Mouse (Mus musculus) liver, postnatal 0 days (tissue): ENCODE measurements at regions not wholly inside any gene's neighbourhood (a gene's known extent, or its start where the extent isn't known, plus 50 kb on each side); places are given as distances from the start of the nearest gene placed in this dataset.
A peak's percentile ranks its signal among the peaks of the same experiment; 100 is the strongest.
"Not testable (repeated sequence)": the region's sequence is repeated elsewhere in the genome, so short reads cannot be mapped to it uniquely, and the experiment has no call there.

Source experiments
- ATAC-seq: fragments of 200-750 bp; cut with Nextera tagmentation; 2 replicates; pipeline ENCODE4 v1.8.0; 2017; ENCODE audit warnings: mild to moderate bottlenecking, moderate library complexity
- DNase-seq: peaks from one replicate; pipeline ENCODE4 v3.0.0-alpha.2; 2016
- H3K27ac ChIP-seq: fragments of 300-500 bp; sonication (generic); 2 replicates; pipeline ENCODE4 v1.5.1; 2014; ENCODE audit warnings: antibody characterized with exemption, moderate library complexity, mild to moderate bottlenecking, low read depth
- H3K27me3 ChIP-seq: fragments of 300-500 bp; sonication (generic); 2 replicates; pipeline ENCODE4 v1.6.1; 2014; ENCODE audit warnings: low read length, control low read depth, mixed read lengths; ENCODE audit not compliant: insufficient read depth
- H3K36me3 ChIP-seq: fragments of 300-500 bp; sonication (generic); replicated peaks from 2 replicates; pipeline ENCODE4 v1.6.1; 2014; ENCODE audit warnings: mild to moderate bottlenecking, control low read depth, low read length, moderate library complexity, mixed read lengths; ENCODE audit not compliant: insufficient read depth
- H3K4me1 ChIP-seq: fragments of 300-500 bp; sonication (generic); 2 replicates; pipeline ENCODE4 v1.6.1; 2014; ENCODE audit warnings: antibody characterized with exemption, mild to moderate bottlenecking, control low read depth; ENCODE audit not compliant: insufficient read depth
- H3K4me2 ChIP-seq: fragments of 300-500 bp; sonication (generic); 2 replicates; pipeline ENCODE4 v1.6.1; 2014; ENCODE audit warnings: low read depth, mild to moderate bottlenecking, low read length, moderate library complexity, mixed read lengths
- H3K4me3 ChIP-seq: fragments of 300-500 bp; sonication (generic); 2 replicates; pipeline ENCODE4 v1.5.1; 2014; ENCODE audit warnings: low read depth, low read length
- H3K9ac ChIP-seq: fragments of 300-500 bp; sonication (generic); replicated peaks from 2 replicates; pipeline ENCODE4 v1.6.1; 2014; ENCODE audit warnings: mild to moderate bottlenecking, moderate library complexity
- H3K9me3 ChIP-seq: fragments of 300-500 bp; sonication (generic); 2 replicates; pipeline ENCODE4 v1.6.1; 2016; ENCODE audit warnings: mild to moderate bottlenecking, control low read depth, low read length, mixed read lengths
- CTCF ChIP-seq: sonication (generic); IDR thresholded peaks from 2 replicates; pipeline ENCODE4 v1.5.1; 2016; ENCODE audit warnings: antibody characterized with exemption, low read depth
- EP300 ChIP-seq: IDR thresholded peaks from 2 replicates; pipeline ENCODE4 v1.6.1; 2016; ENCODE audit warnings: antibody characterized with exemption, low read depth, mild to moderate bottlenecking
- WGBS: fragments of 180-500 bp; shearing (Covaris S2); extraction: QIAGEN DNeasy Blood & Tissue Kit; methylation state at CpG from one replicate; pipeline ENCODE4 v1.1.7; 2014; ENCODE audit not compliant: insufficient replicate concordance; 5-methylcytosine and 5-hydroxymethylcytosine counted together

- not testable (repeated sequence) for H3K9me3 ChIP-seq, ATAC-seq, H3K27me3 ChIP-seq, H3K4me3 ChIP-seq, H3K4me2 ChIP-seq, H3K36me3 ChIP-seq, H3K4me1 ChIP-seq, H3K27ac ChIP-seq, H3K9ac ChIP-seq
- peak; percentile 37 for DNase-seq
- 9% methylated on average over 5 of the region's 6 CpGs for WGBS
- TF ChIP-seq CTCF, result peak; percentile 37
Measured at GRCm38 (mm10) chr6:101650348-101650747, 272.7 kb upstream of the Pdzrn3 start.

GRCm38 (mm10) chr6:101617295-101617694 is 239.6 kb upstream of the Pdzrn3 start:
- no peak for ATAC-seq
- 71% methylated on average over 1 of the region's 1 CpGs for WGBS
- Histone ChIP-seq H3K4me2 (no peak overlapping the region), H3K9me3 (no peaks in the 10 kb centered on the region), H3K4me3 (no peak overlapping the region), H3K36me3 (no peaks in the 10 kb centered on the region), H3K27ac (no peak overlapping the region), H3K4me1 (no peaks in the 10 kb centered on the region), H3K27me3 (no peaks in the 10 kb centered on the region), H3K9ac (no peak overlapping the region)
- no peak for DNase-seq
- no peak for TF ChIP-seq EP300
- TF ChIP-seq CTCF, result no peak

- no peak overlapping the region for H3K9ac ChIP-seq
- no peaks in the 10 kb centered on the region for H3K4me1 ChIP-seq
- no peaks in the 10 kb centered on the region for H3K9me3 ChIP-seq
- TF ChIP-seq EP300, result no peak
- TF ChIP-seq CTCF, result peak; percentile 51
- DNase-seq (no peak), ATAC-seq (no peak)
- H3K27ac ChIP-seq, result no peak overlapping the region
- H3K27me3 ChIP-seq, result no peaks in the 10 kb centered on the region
- H3K36me3 ChIP-seq, result no peaks in the 10 kb centered on the region
- H3K4me3 ChIP-seq, result no peak overlapping the region
- 34% methylated on average over 3 of the region's 3 CpGs for WGBS
- no peak overlapping the region for H3K4me2 ChIP-seq
Measured at GRCm38 (mm10) chr6:101616776-101617175, 239.1 kb upstream of the Pdzrn3 start.

GRCm38 (mm10) chr6:101609015-101609414 is 231.3 kb upstream of the Pdzrn3 start:
- no peaks in the 10 kb centered on the region for H3K36me3 ChIP-seq
- 83% methylated on average over 4 of the region's 4 CpGs for WGBS
- no peak for TF ChIP-seq CTCF
- TF ChIP-seq EP300, result no peak
- H3K27ac ChIP-seq, result no peak overlapping the region
- no peaks in the 10 kb centered on the region for H3K9me3 ChIP-seq
- H3K4me1 ChIP-seq, result no peaks in the 10 kb centered on the region
- H3K4me3 ChIP-seq, result no peak overlapping the region
- no peak for DNase-seq
- no peak overlapping the region for H3K4me2 ChIP-seq
- H3K9ac ChIP-seq, result no peak overlapping the region
- no peaks in the 10 kb centered on the region for H3K27me3 ChIP-seq
- ATAC-seq, result no peak

- H3K36me3 ChIP-seq, result no peaks in the 10 kb centered on the region
- DNase-seq (no peak), ATAC-seq (no peak)
- no peak overlapping the region for H3K27ac ChIP-seq
- no peak overlapping the region for H3K9ac ChIP-seq
- H3K4me2 ChIP-seq, result no peak overlapping the region
- H3K9me3 ChIP-seq, result no peaks in the 10 kb centered on the region
- no peak overlapping the region for H3K4me3 ChIP-seq
- 60% methylated on average over 6 of the region's 6 CpGs for WGBS
- no peak for TF ChIP-seq CTCF
- no peaks in the 10 kb centered on the region for H3K4me1 ChIP-seq
- H3K27me3 ChIP-seq, result no peaks in the 10 kb centered on the region
Measured at GRCm38 (mm10) chr6:101603083-101603482, 225.4 kb upstream of the Pdzrn3 start.

- no peak overlapping the region for H3K9ac ChIP-seq
- no peaks in the 10 kb centered on the region for H3K36me3 ChIP-seq
- H3K9me3 ChIP-seq, result no peaks in the 10 kb centered on the region
- TF ChIP-seq EP300 (no peak), CTCF (no peak)
- no peak overlapping the region for H3K27ac ChIP-seq
- ATAC-seq (no peak), DNase-seq (no peak)
- no peak overlapping the region for H3K4me2 ChIP-seq
- WGBS, result 57% methylated on average over 2 of the region's 2 CpGs
- no peaks in the 10 kb centered on the region for H3K4me1 ChIP-seq
- no peak overlapping the region for H3K4me3 ChIP-seq
- H3K27me3 ChIP-seq, result no peaks in the 10 kb centered on the region
Measured at GRCm38 (mm10) chr6:101596995-101597394, 219.3 kb upstream of the Pdzrn3 start.
